Mouse (Mus musculus) brain, embryonic 14.5 days (tissue): ENCODE results near the gene Coa4.

ENCODE experiments used
- CTCF ChIP-seq: fragments of 200-500 bp; IDR thresholded peaks from 2 replicates; pipeline ENCODE4 v1.5.1; 2012; ENCODE audit warnings: inconsistent platforms, mild to moderate bottlenecking, moderate library complexity, borderline replicate concordance; ENCODE audit not compliant: insufficient read depth, insufficient read length; ENCODE audit errors: extremely low read depth
- POLR2A ChIP-seq: fragments of 200-500 bp; IDR thresholded peaks from 2 replicates; pipeline ENCODE4 v1.6.1; 2012; ENCODE audit warnings: mild to moderate bottlenecking, inconsistent platforms, borderline replicate concordance; ENCODE audit not compliant: poor library complexity, insufficient read depth, insufficient read length, severe bottlenecking; ENCODE audit errors: extremely low read depth

GRCm38 (mm10) chr7:100506494-100506893 lies 30.4 kb upstream of the Coa4 start:
- no peak for TF ChIP-seq CTCF
- TF ChIP-seq POLR2A: no peak
